Mouse (Mus musculus) embryonic fibroblast, embryonic 13.5 days (primary cell): ENCODE measurements around the gene Grcc10.

Source experiments
- CTCF ChIP-seq: IDR thresholded peaks from 2 replicates; pipeline ENCODE4 v1.5.1; 2011; ENCODE audit warnings: mild to moderate bottlenecking, control low read depth, low read length, moderate library complexity, borderline replicate concordance; ENCODE audit not compliant: insufficient read depth
- POLR2A ChIP-seq: IDR thresholded peaks from 2 replicates; pipeline ENCODE4 v1.6.1; 2011; ENCODE audit warnings: low read depth, mild to moderate bottlenecking, control low read depth, low read length, moderate library complexity

GRCm38 (mm10) chr6:124717968-124718367 is 23.2 kb downstream of the Grcc10 start:
- TF ChIP-seq CTCF (no peak), POLR2A (no peak)
